Mouse (Mus musculus) yolk sac, embryonic 10.5 days (tissue): Measurements from ENCODE around the gene Gm44805.

Source experiments
- DNase-seq: peaks from one replicate; pipeline ENCODE4 v3.0.0-alpha.2; 2017; ENCODE audit warnings: low spot score

Gene Gm44805

GRCm38 (mm10) chr7:19681202-19681694 is at the start of gene Gm44805, which contains the start of gene Apoc4:
Gene Gm44805 (minus strand): TSS chr7:19681423.
Gene Apoc4 (minus strand): TSS chr7:19681479.
- DNase-seq: no peak

- no peak for DNase-seq
Observed at GRCm38 (mm10) chr7:19726541-19726940, 45.3 kb upstream of the Gm44805 start.

GRCm38 (mm10) chr7:19724167-19724566 is 42.9 kb upstream of the Gm44805 start:
- no peak for DNase-seq

- no peak for DNase-seq
Observed at GRCm38 (mm10) chr7:19722754-19723195, 41.6 kb upstream of the Gm44805 start.

GRCm38 (mm10) chr7:19719200-19719599 is 38.0 kb upstream of the Gm44805 start:
- DNase-seq: no peak

- DNase-seq: no peak
Observed at GRCm38 (mm10) chr7:19718297-19718952, 37.2 kb upstream of the Gm44805 start.

GRCm38 (mm10) chr7:19717346-19717745 is 36.1 kb upstream of the Gm44805 start:
- DNase-seq: no peak

- DNase-seq: no peak
Observed at GRCm38 (mm10) chr7:19716822-19717221, 35.6 kb upstream of the Gm44805 start.

- no peak for DNase-seq
Observed at GRCm38 (mm10) chr7:19716055-19716682, 34.9 kb upstream of the Gm44805 start.

- peak; percentile 100 for DNase-seq
Observed at GRCm38 (mm10) chr7:19715239-19716054, 34.2 kb upstream of the Gm44805 start, which contains the start of gene Tomm40. Gene Tomm40 (minus strand): TSS chr7:19715438.

GRCm38 (mm10) chr7:19714836-19715235 is 33.6 kb upstream of the Gm44805 start:
- DNase-seq: no peak

- no peak for DNase-seq
Observed at GRCm38 (mm10) chr7:19713598-19713997, 32.4 kb upstream of the Gm44805 start.

- DNase-seq: no peak
Observed at GRCm38 (mm10) chr7:19713196-19713595, 32.0 kb upstream of the Gm44805 start.

GRCm38 (mm10) chr7:19712414-19712813 is 31.2 kb upstream of the Gm44805 start:
- no peak for DNase-seq

GRCm38 (mm10) chr7:19710650-19711049 is 29.4 kb upstream of the Gm44805 start:
- DNase-seq: no peak

- DNase-seq: no peak
Observed at GRCm38 (mm10) chr7:19705271-19705670, 24.0 kb upstream of the Gm44805 start.

GRCm38 (mm10) chr7:19704475-19704874 is 23.3 kb upstream of the Gm44805 start:
- DNase-seq: no peak

- no peak for DNase-seq
Observed at GRCm38 (mm10) chr7:19702859-19703555, 21.8 kb upstream of the Gm44805 start.

- peak; percentile 94 for DNase-seq
Observed at GRCm38 (mm10) chr7:19701069-19701761, 20.0 kb upstream of the Gm44805 start.

GRCm38 (mm10) chr7:19700299-19701068 is 19.3 kb upstream of the Gm44805 start:
- no peak for DNase-seq

- DNase-seq: no peak
Observed at GRCm38 (mm10) chr7:19699827-19700148, 18.6 kb upstream of the Gm44805 start.
